Comparison of ENCODE assay signal across 9 mouse cellular contexts in genomic region chr7:19824182-19824973, GRCm38 (mm10). TPM values are rescaled to one million over a fixed set of nuclear protein-coding genes. Genes with fewer than 3 reads are reported as not detected.
DNase-seq lines count a peak whose midpoint lies in the region; ATAC-seq and TF ChIP-seq lines count a peak whose summit lies in the region.
"Had no signal": no experiment of that assay in that cellular context is flagged by ENCODE, and none has a peak within 500 bp of the region (broad histone marks: within the 10 kb centered on the region; RNA-seq: fewer than 3 reads in every experiment).

No protein-coding gene starts in this region.

- peaks cover 31% of the 10 kb centered on the region for H3K27me3 ChIP-seq in liver, embryonic 15.5 days
- peaks cover 6% of the 10 kb centered on the region; the same call in 1 of the 2 replicates for H3K27me3 ChIP-seq in thymus, adult 2 months (ENCODE audit: control insufficient read depth, insufficient read depth, low read length)

- H3K4me2 ChIP-seq in liver, embryonic 15.5 days, result peak overlapping the region; percentile 27

- no peaks in the 10 kb centered on the region; the same call in 1 of the 2 replicates for H3K9me3 ChIP-seq in liver, embryonic 15.5 days (replicated peaks)

- peaks cover 27% of the 10 kb centered on the region for H3K4me1 ChIP-seq in liver, embryonic 15.5 days (replicated peaks)
- H3K4me1 ChIP-seq in thymus, adult 2 months (replicated peaks; ENCODE audit: control insufficient read depth, insufficient read depth, low read length), result peaks cover 21% of the 10 kb centered on the region

- H3K9ac ChIP-seq in liver, embryonic 15.5 days, result no peak overlapping the region

- TF ChIP-seq CTCF in thymus, adult 2 months (IDR thresholded peaks at IDR 0.05; ENCODE audit: borderline replicate concordance, control insufficient read depth, extremely low read depth, insufficient read depth, low read length, poor library complexity), result no peak

- ATAC-seq in cerebellum, adult (ENCODE audit: insufficient number of reproducible peaks, low FRiP score, low TSS enrichment), result no peak
- peak; percentile 73 for ATAC-seq in liver, embryonic 15.5 days (ENCODE audit: insufficient read depth)

- intact Hi-C loops in gastrocnemius, postnatal 14 days (cut with DNase I; ENCODE audit: low total_unique reads), result no loop called here

- WGBS in liver, embryonic 15.5 days (ENCODE audit: insufficient replicate concordance), result 17% methylated on average over 26 of the region's 26 CpGs
- 15% methylated on average over 26 of the region's 26 CpGs for WGBS in thymus, adult 2 months

- peaks cover 6% of the 10 kb centered on the region; the same call in 1 of the 2 replicates for H3K36me3 ChIP-seq in liver, embryonic 15.5 days (replicated peaks)
- H3K36me3 ChIP-seq in thymus, adult 2 months (ENCODE audit: control insufficient read depth, insufficient read depth, low read length), result no peaks in the 10 kb centered on the region

- TF ChIP-seq POLR2A in thymus, adult 2 months (IDR thresholded peaks at IDR 0.05; ENCODE audit: control insufficient read depth, extremely low read depth, insufficient read depth, low read length, poor library complexity), result no peak

- peak overlapping the region; percentile 76 for H3K27ac ChIP-seq in liver, embryonic 15.5 days (replicated peaks)
- peak overlapping the region; percentile 3; the same call in 1 of the 2 replicates for H3K27ac ChIP-seq in thymus, adult 2 months (ENCODE audit: control insufficient read depth, insufficient read depth, low read length)

- peak; percentile 17 for DNase-seq in cerebellum, adult 9-11 months
- peak; percentile 67 for DNase-seq in brain, adult 2 months (ENCODE audit: low read depth, low spot score)
- DNase-seq in gastrocnemius, postnatal 14 days, result peak; percentile 94
- peak; percentile 97 for DNase-seq in induced T-regulatory cell, adult 2 months (ENCODE audit: low read depth)
- DNase-seq in natural killer cell, adult 2 months (ENCODE audit: low spot score in 2 of 2), result peak; percentile 80 to 82
- peak; percentile 59 for DNase-seq in thymus, adult 2 months

- H3K4me3 ChIP-seq in liver, embryonic 15.5 days (replicated peaks), result no peak overlapping the region
- H3K4me3 ChIP-seq in thymus, adult 2 months (ENCODE audit: control insufficient read depth, insufficient read depth, low read length), result no peak overlapping the region

RNA-seq across cellular contexts. Expression of gene Bcl3, which starts 1.8 kb away (rescaled TPM):
- 1 to 10 TPM; 3.2 to 4.1 TPM for total RNA-seq in gastrocnemius, postnatal 14 days (2021)
- 4.7 and 5.3 TPM in 2 replicates for polyA plus RNA-seq in liver, embryonic 15.5 days (2015; fragmentation: Nextera tagmentation; extraction: Ambion mirVana)
- 54.4 and 67.2 TPM in 2 replicates for polyA plus RNA-seq in thymus, adult 2 months (2012; rRNA removed)

RNA-seq across cellular contexts. Expression of gene Gm19345, which starts 27.4 kb away (rescaled TPM):
- total RNA-seq in gastrocnemius, postnatal 14 days (2021), result not detected
- not detected in 2 replicates for polyA plus RNA-seq in liver, embryonic 15.5 days (2015; fragmentation: Nextera tagmentation; extraction: Ambion mirVana)
- 0.36 and 0.57 TPM in 2 replicates for polyA plus RNA-seq in thymus, adult 2 months (2012; rRNA removed)
- polyA plus RNA-seq: C2C12 had no signal

RNA-seq across cellular contexts. Expression of gene Cblc, which starts 27.8 kb away (rescaled TPM):
- total RNA-seq in gastrocnemius, postnatal 14 days (2021), result not detected
- polyA plus RNA-seq in liver, embryonic 15.5 days (2015; fragmentation: Nextera tagmentation; extraction: Ambion mirVana), result 3.5 and 3.8 TPM in 2 replicates
- polyA plus RNA-seq in thymus, adult 2 months (2012; rRNA removed), result 2.4 and 2.8 TPM in 2 replicates
- polyA plus RNA-seq: C2C12 had no signal

RNA-seq across cellular contexts. Expression of gene Ceacam16, which starts 36.7 kb away (rescaled TPM):
- total RNA-seq in gastrocnemius, postnatal 14 days (2021), result under 1 TPM in 1 of 2 experiments, not detected in 1; 0.12 TPM
- polyA plus RNA-seq in liver, embryonic 15.5 days (2015; fragmentation: Nextera tagmentation; extraction: Ambion mirVana), result not detected in 2 replicates
- polyA plus RNA-seq in thymus, adult 2 months (2012; rRNA removed), result 3.3 and 3.9 TPM in 2 replicates
- polyA plus RNA-seq: C2C12 had no signal

RNA-seq across cellular contexts. Expression of gene Bcam, which starts 53.6 kb away (rescaled TPM):
- 10 to 100 TPM; 48.5 to 51.9 TPM for total RNA-seq in gastrocnemius, postnatal 14 days (2021)
- polyA plus RNA-seq in liver, embryonic 15.5 days (2015; fragmentation: Nextera tagmentation; extraction: Ambion mirVana), result 10.3 and 11.3 TPM in 2 replicates
- 36.4 and 55.5 TPM in 2 replicates for polyA plus RNA-seq in thymus, adult 2 months (2012; rRNA removed)

Comparison
In these comparisons a context has a peak if more than half of its experiments do, and no peak if none do; other contexts are left out.
1. DNase-seq: peak in every context shown above with its lines; median percentile 97 in induced T-regulatory cell, adult 2 months; 94 in gastrocnemius, postnatal 14 days; 81 in natural killer cell, adult 2 months; 67 in brain, adult 2 months; 59 in thymus, adult 2 months; 17 in cerebellum, adult 9-11 months.